Mouse (Mus musculus) embryo, embryonic 10.5 days (tissue): ENCODE data around the gene Arpc1b.

Experiments used
- DNase-seq: peaks from one replicate; pipeline ENCODE4 v3.0.0-alpha.2; 2015; ENCODE audit warnings: low spot score

The Arpc1b gene

GRCm38 (mm10) chr5:145165184-145165583, 51.2 kb downstream of the Arpc1b start:
- no peak for DNase-seq

- peak; percentile 100 for DNase-seq
Measured at GRCm38 (mm10) chr5:145166536-145167305, 52.7 kb downstream of the Arpc1b start, which contains the start of the genes Ptcd1 and Cpsf4. Gene Ptcd1, minus strand, starts transcription at chr5:145167108. Gene Cpsf4, plus strand, starts transcription at chr5:145167213.

GRCm38 (mm10) chr5:145167306-145167661, 53.3 kb downstream of the Arpc1b start:
- no peak for DNase-seq

GRCm38 (mm10) chr5:145178461-145178980, 64.5 kb downstream of the Arpc1b start:
- DNase-seq: no peak
